Mouse (Mus musculus) forebrain, postnatal 0 days (tissue): ENCODE measurements around the gene Efna5. TPM values are rescaled to one million over a fixed set of nuclear protein-coding genes. Genes with fewer than 3 reads are reported as not detected.

Experiments
- ATAC-seq: fragments of 200-750 bp; cut with Nextera tagmentation; 2 replicates; pipeline ENCODE4 v1.8.0; 2017; ENCODE audit warnings: mild to moderate bottlenecking, moderate library complexity
- DNase-seq: peaks from one replicate; pipeline ENCODE4 v3.0.0-alpha.2; 2015
- H3K27ac ChIP-seq: fragments of 300-500 bp; sonication (generic); 2 replicates; pipeline ENCODE4 v1.5.1; 2014; ENCODE audit warnings: low read depth, mild to moderate bottlenecking, antibody characterized with exemption, low read length, moderate library complexity, mixed read lengths
- H3K27me3 ChIP-seq: fragments of 300-500 bp; sonication (generic); 2 replicates; pipeline ENCODE4 v1.6.1; 2014; ENCODE audit warnings: mild to moderate bottlenecking, low read length, mixed read lengths; ENCODE audit not compliant: insufficient read depth
- H3K36me3 ChIP-seq: fragments of 300-500 bp; sonication (generic); 2 replicates; pipeline ENCODE4 v1.6.1; 2014; ENCODE audit warnings: mild to moderate bottlenecking, moderate library complexity; ENCODE audit not compliant: insufficient read depth
- H3K4me1 ChIP-seq: fragments of 300-500 bp; sonication (generic); 2 replicates; pipeline ENCODE4 v1.6.1; 2014; ENCODE audit warnings: antibody characterized with exemption; ENCODE audit not compliant: insufficient read depth
- H3K4me2 ChIP-seq: fragments of 300-500 bp; sonication (generic); 2 replicates; pipeline ENCODE4 v1.6.1; 2014; ENCODE audit warnings: low read depth, mild to moderate bottlenecking, moderate library complexity
- H3K4me3 ChIP-seq: fragments of 300-500 bp; sonication (generic); 2 replicates; pipeline ENCODE4 v1.5.1; 2014; ENCODE audit warnings: low read depth, low read length, mixed read lengths
- H3K9ac ChIP-seq: fragments of 300-500 bp; sonication (generic); 2 replicates; pipeline ENCODE4 v1.6.1; 2014; ENCODE audit warnings: mild to moderate bottlenecking
- H3K9me3 ChIP-seq: fragments of 300-500 bp; sonication (generic); 2 replicates; pipeline ENCODE4 v1.6.1; 2016; ENCODE audit warnings: low read length
- CTCF ChIP-seq: sonication (generic); IDR thresholded peaks from 2 replicates; pipeline ENCODE4 v1.5.1; 2016; ENCODE audit warnings: antibody characterized with exemption, control low read depth, low read depth
- WGBS: fragments of 180-500 bp; shearing (Covaris S2); extraction: QIAGEN DNeasy Blood & Tissue Kit; methylation state at CpG from one replicate; pipeline ENCODE4 v1.1.7; 2014; 5-methylcytosine and 5-hydroxymethylcytosine counted together
- polyA plus RNA-seq: library from polyadenylated mRNA; unstranded; fragments of >200 nt; fragmentation: Nextera tagmentation; extraction: Ambion mirVana; gene quantifications from 2 replicates; pipeline ENCODE4 v1.2.1, GENCODE M21; 2015
- total RNA-seq: library from RNA; depleted of rRNA; stranded (reverse); fragments of >200 nt; gene quantifications from 2 replicates; pipeline ENCODE4 v1.2.3, GENCODE M21; 2014

Efna5 gene
- total and polyA plus RNA-seq, 2 experiments from 2014 or later = 7.0 to 27.0 TPM

GRCm38 (mm10) chr17:62818821-62819220 is 62.3 kb downstream of the Efna5 start:
- no peak for ATAC-seq
- Histone ChIP-seq H3K9ac (no peak overlapping the region), H3K27me3 (no peaks in the 10 kb centered on the region), H3K4me3 (no peak overlapping the region), H3K9me3 (no peaks in the 10 kb centered on the region), H3K27ac (no peak overlapping the region), H3K4me2 (peak overlapping the region; percentile 6; the same call in 1 of the 2 replicates), H3K36me3 (no peaks in the 10 kb centered on the region), H3K4me1 (no peaks in the 10 kb centered on the region)
- DNase-seq = no peak
- 19% methylated on average over 8 of the region's 8 CpGs for WGBS
- TF ChIP-seq CTCF = no peak

- Histone ChIP-seq H3K9me3 (no peaks in the 10 kb centered on the region), H3K36me3 (no peaks in the 10 kb centered on the region), H3K27ac (no peak overlapping the region), H3K9ac (no peak overlapping the region), H3K4me2 (no peak overlapping the region), H3K4me3 (no peak overlapping the region), H3K4me1 (no peaks in the 10 kb centered on the region), H3K27me3 (no peaks in the 10 kb centered on the region)
- 53% methylated on average over 2 of the region's 2 CpGs for WGBS
- TF ChIP-seq CTCF = no peak
- ATAC-seq (no peak), DNase-seq (no peak)
Measured at GRCm38 (mm10) chr17:62818337-62818736, 62.8 kb downstream of the Efna5 start.

GRCm38 (mm10) chr17:62816879-62817278 is 64.2 kb downstream of the Efna5 start:
- ATAC-seq (no peak), DNase-seq (no peak)
- Histone ChIP-seq H3K4me1 (no peaks in the 10 kb centered on the region), H3K9me3 (no peaks in the 10 kb centered on the region), H3K27ac (no peak overlapping the region), H3K36me3 (no peaks in the 10 kb centered on the region), H3K27me3 (no peaks in the 10 kb centered on the region), H3K9ac (no peak overlapping the region), H3K4me2 (no peak overlapping the region), H3K4me3 (no peak overlapping the region)
- 88% methylated on average over 10 of the region's 10 CpGs for WGBS
- TF ChIP-seq CTCF = no peak

- DNase-seq (no peak), ATAC-seq (no peak)
- Histone ChIP-seq H3K9ac (no peak overlapping the region), H3K27ac (no peak overlapping the region), H3K4me2 (no peak overlapping the region), H3K27me3 (no peaks in the 10 kb centered on the region), H3K36me3 (no peaks in the 10 kb centered on the region), H3K9me3 (no peaks in the 10 kb centered on the region), H3K4me3 (no peak overlapping the region), H3K4me1 (no peaks in the 10 kb centered on the region)
- WGBS = 91% methylated on average over 6 of the region's 6 CpGs
- TF ChIP-seq CTCF = no peak
Measured at GRCm38 (mm10) chr17:62813461-62813860, 67.7 kb downstream of the Efna5 start.

- Histone ChIP-seq H3K36me3 (no peaks in the 10 kb centered on the region), H3K4me3 (no peak overlapping the region), H3K27me3 (no peaks in the 10 kb centered on the region), H3K27ac (no peak overlapping the region), H3K9ac (no peak overlapping the region), H3K4me1 (no peaks in the 10 kb centered on the region), H3K4me2 (no peak overlapping the region), H3K9me3 (no peaks in the 10 kb centered on the region)
- ATAC-seq = no peak
- TF ChIP-seq CTCF = no peak
- DNase-seq = no peak
- 92% methylated on average over 4 of the region's 4 CpGs for WGBS
Measured at GRCm38 (mm10) chr17:62807891-62808290, 73.2 kb downstream of the Efna5 start.

- no peak for TF ChIP-seq CTCF
- Histone ChIP-seq H3K27ac (no peak overlapping the region), H3K27me3 (no peaks in the 10 kb centered on the region), H3K9me3 (no peaks in the 10 kb centered on the region), H3K36me3 (no peaks in the 10 kb centered on the region), H3K4me2 (no peak overlapping the region), H3K4me1 (no peaks in the 10 kb centered on the region), H3K9ac (no peak overlapping the region), H3K4me3 (no peak overlapping the region)
- ATAC-seq (no peak), DNase-seq (no peak)
- 90% methylated on average over 6 of the region's 6 CpGs for WGBS
Measured at GRCm38 (mm10) chr17:62806646-62807045, 74.5 kb downstream of the Efna5 start.

- whole genome bisulfite sequencing = 88% methylated on average over 6 of the region's 6 CpGs
- Histone ChIP-seq H3K9me3 (no peaks in the 10 kb centered on the region), H3K4me2 (no peak overlapping the region), H3K4me1 (no peaks in the 10 kb centered on the region), H3K4me3 (no peak overlapping the region), H3K27ac (no peak overlapping the region), H3K27me3 (no peaks in the 10 kb centered on the region), H3K9ac (no peak overlapping the region), H3K36me3 (no peaks in the 10 kb centered on the region)
- DNase-seq (no peak), ATAC-seq (no peak)
- no peak for TF ChIP-seq CTCF
Measured at GRCm38 (mm10) chr17:62802748-62803147, 78.4 kb downstream of the Efna5 start.

- 87% methylated on average over 3 of the region's 3 CpGs for WGBS
- no peak for ATAC-seq
- no peaks in the 10 kb centered on the region for H3K36me3 ChIP-seq
- H3K27ac ChIP-seq = no peak overlapping the region
- no peak overlapping the region for H3K4me3 ChIP-seq
- H3K27me3 ChIP-seq = no peaks in the 10 kb centered on the region
- H3K9ac ChIP-seq = no peak overlapping the region
- H3K4me2 ChIP-seq = no peak overlapping the region
- DNase-seq = no peak
- H3K9me3 ChIP-seq = no peaks in the 10 kb centered on the region
- no peaks in the 10 kb centered on the region for H3K4me1 ChIP-seq
- TF ChIP-seq CTCF = no peak
Measured at GRCm38 (mm10) chr17:62797272-62797671, 83.8 kb downstream of the Efna5 start.
